Mouse (Mus musculus) liver, embryonic 14.5 days (tissue): ENCODE measurements at regions not wholly inside any gene's neighbourhood (a gene's known extent, or its start where the extent isn't known, plus 50 kb on each side); places are given as distances from the start of the nearest gene placed in this dataset.

Experiments
- CTCF ChIP-seq: IDR thresholded peaks from 2 replicates; pipeline ENCODE4 v1.5.1; 2016; ENCODE audit warnings: antibody characterized with exemption, low read depth, control low read depth
- EP300 ChIP-seq: IDR thresholded peaks from 2 replicates; pipeline ENCODE4 v1.6.1; 2016; ENCODE audit warnings: antibody characterized with exemption, low read depth

GRCm38 (mm10) chr13:107904051-107904740, 140.1 kb upstream of the Smim15 start:
- TF ChIP-seq CTCF (no peak), EP300 (no peak)
